Mouse (Mus musculus) gastrocnemius, postnatal 4 days (tissue): ENCODE results near the gene Cpt1b. TPM values are rescaled to one million over a fixed set of nuclear protein-coding genes. Genes with fewer than 3 reads are reported as not detected.

Experiments used
- DNase-seq, 2 experiments: peaks; one replicate each; pipeline ENCODE4 v3.0.0; 2021 to 2022; ENCODE audit warnings: low spot score in 2 of 2, mixed read lengths in 2 of 2
- total RNA-seq, 2 experiments: library from RNA; stranded (reverse); gene quantifications; 2 replicates each; pipeline ENCODE4 v1.2.3; 2021

The Cpt1b gene
- total RNA-seq, 2 experiments from 2014 or later: 189 to 210 TPM

- no peak for DNase-seq
Observed at GRCm38 (mm10) chr15:89387127-89387526, 38.5 kb downstream of the Cpt1b start.

- DNase-seq: no peak
Observed at GRCm38 (mm10) chr15:89384617-89385016, 41.0 kb downstream of the Cpt1b start, which contains the start of gene Klhdc7b. Gene Klhdc7b, plus strand, starts transcription at chr15:89384917.

GRCm38 (mm10) chr15:89379429-89379828 lies 46.2 kb downstream of the Cpt1b start:
- no peak for DNase-seq

GRCm38 (mm10) chr15:89378831-89379401 lies 46.7 kb downstream of the Cpt1b start, which contains the start of gene Odf3b:
Gene Odf3b, minus strand, starts transcription at chr15:89379282.
- DNase-seq: no peak

GRCm38 (mm10) chr15:89377938-89378828 lies 47.5 kb downstream of the Cpt1b start:
- DNase-seq: no peak

- no peak for DNase-seq
Observed at GRCm38 (mm10) chr15:89377362-89377761, 48.3 kb downstream of the Cpt1b start.

GRCm38 (mm10) chr15:89376957-89377356 lies 48.7 kb downstream of the Cpt1b start, which contains the start of gene Tymp:
Gene Tymp, minus strand, starts transcription at chr15:89377039.
- no peak for DNase-seq

GRCm38 (mm10) chr15:89376040-89376439 lies 49.6 kb downstream of the Cpt1b start:
- DNase-seq: no peak

- DNase-seq: no peak
Observed at GRCm38 (mm10) chr15:89374801-89375534, 50.7 kb downstream of the Cpt1b start.

GRCm38 (mm10) chr15:89374340-89374739 lies 51.3 kb downstream of the Cpt1b start:
- no peak for DNase-seq

- peak; percentile 93 to 95 for DNase-seq
Observed at GRCm38 (mm10) chr15:89373762-89374248, 51.9 kb downstream of the Cpt1b start, which contains the start of gene Sco2. Gene Sco2, minus strand, starts transcription at chr15:89373846.

- DNase-seq: peak; percentile 76 to 86
Observed at GRCm38 (mm10) chr15:89373027-89373761, 52.5 kb downstream of the Cpt1b start.

GRCm38 (mm10) chr15:89372536-89372935 lies 53.1 kb downstream of the Cpt1b start:
- no peak for DNase-seq

- DNase-seq: no peak
Observed at GRCm38 (mm10) chr15:89372068-89372467, 53.6 kb downstream of the Cpt1b start.

Other genes with a start within 250 kb of the Cpt1b start
- gene Plxnb2, start 245.1 kb downstream of the Cpt1b start, total RNA-seq: 10 to 100 TPM; 81.0 to 84.7 TPM
- gene Dennd6b, start 229.4 kb downstream of the Cpt1b start, total RNA-seq: 1 to 10 TPM; 7.9 to 9.0 TPM
- gene Ppp6r2, start 214.3 kb downstream of the Cpt1b start, total RNA-seq: 10 to 100 TPM; 64.2 to 70.0 TPM
- 10 to 100 TPM; 69.4 to 73.9 TPM for gene Sbf1, start 110.6 kb downstream of the Cpt1b start, total RNA-seq
- not detected for gene Adm2, start 103.1 kb downstream of the Cpt1b start, total RNA-seq
- not detected for gene Miox, start 91.5 kb downstream of the Cpt1b start, total RNA-seq
- 10 to 100 TPM; 45.7 to 47.7 TPM for gene Lmf2, start 70.2 kb downstream of the Cpt1b start, total RNA-seq
- gene Ncaph2, start 70.1 kb downstream of the Cpt1b start, total RNA-seq: 10 to 100 TPM; 83.5 to 87.3 TPM
- gene Sco2, start 52.0 kb downstream of the Cpt1b start, total RNA-seq: 10 to 100 TPM; 11.1 to 12.0 TPM
- under 1 TPM; 0.26 to 0.32 TPM for gene Tymp, start 48.8 kb downstream of the Cpt1b start, total RNA-seq
- gene Odf3b, start 46.6 kb downstream of the Cpt1b start, total RNA-seq: under 1 TPM; 0.44 to 0.71 TPM
- not detected for gene Klhdc7b, start 40.9 kb downstream of the Cpt1b start, total RNA-seq
- not detected for gene Syce3, start 15.4 kb downstream of the Cpt1b start, total RNA-seq
- 1 to 10 TPM in 1 of 2 experiments, under 1 TPM in 1; 0.83 to 1.2 TPM for gene C730034F03Rik, start 3.7 kb upstream of the Cpt1b start, total RNA-seq
- 1 to 10 TPM; 1.7 TPM for gene Gm44502, start 3.8 kb upstream of the Cpt1b start, total RNA-seq
- gene Chkb, start 4.0 kb upstream of the Cpt1b start, total RNA-seq: 10 to 100 TPM; 35.8 to 51.0 TPM
- gene Mapk8ip2, start 28.1 kb upstream of the Cpt1b start, total RNA-seq: under 1 TPM; 0.31 to 0.32 TPM
- gene Arsa, start 51.6 kb upstream of the Cpt1b start, total RNA-seq: 10 to 100 TPM; 13.6 to 15.2 TPM
- gene Shank3, start 73.8 kb upstream of the Cpt1b start, total RNA-seq: 10 to 100 TPM; 30.4 to 35.7 TPM
- gene Acr, start 142.5 kb upstream of the Cpt1b start, total RNA-seq: under 1 TPM; 0.49 to 0.54 TPM
- gene Rabl2, start 166.1 kb upstream of the Cpt1b start, total RNA-seq: 10 to 100 TPM in 1 of 2 experiments, 1 to 10 TPM in 1; 8.1 to 10.2 TPM